ENCODE assay signal across 19 mouse cellular contexts in genomic region chr14:14959780-14960440, GRCm38 (mm10).
DNase-seq lines count a peak whose midpoint lies in the region; ATAC-seq and TF ChIP-seq lines count a peak whose summit lies in the region.
"Had no signal": no experiment of that assay in that cellular context is flagged by ENCODE, and none has a peak within 500 bp of the region (broad histone marks: within the 10 kb centered on the region; RNA-seq: fewer than 3 reads in every experiment).

No protein-coding gene starts in this region.

- TF ChIP-seq POLR2A in cortical plate, adult 2 months (IDR thresholded peaks at IDR 0.05; ENCODE audit: extremely low read depth, insufficient read depth, low read length), result no peak

- TF ChIP-seq CTCF in left cerebral cortex, adult 2 months (IDR thresholded peaks at IDR 0.05), result no peak
- no peak for TF ChIP-seq CTCF in cortical plate, adult 2 months (IDR thresholded peaks at IDR 0.05; ENCODE audit: extremely low read depth, insufficient read depth, low read length)
- no peak for TF ChIP-seq CTCF in forebrain, postnatal 0 days (IDR thresholded peaks at IDR 0.05; ENCODE audit: low read depth)

- H3K4me2 ChIP-seq in forebrain, postnatal 0 days (ENCODE audit: low read depth), result no peak overlapping the region
- no peak overlapping the region for H3K4me2 ChIP-seq in neural tube, embryonic 12.5 days (replicated peaks)

- H3K36me3 ChIP-seq in forebrain, postnatal 0 days (ENCODE audit: insufficient read depth), result no peaks in the 10 kb centered on the region
- no peaks in the 10 kb centered on the region for H3K36me3 ChIP-seq in neural tube, embryonic 12.5 days

- no peaks in the 10 kb centered on the region for H3K27me3 ChIP-seq in forebrain, postnatal 0 days (ENCODE audit: insufficient read depth, low read length)
- H3K27me3 ChIP-seq in neural tube, embryonic 12.5 days (replicated peaks), result no peaks in the 10 kb centered on the region

- peaks cover 7% of the 10 kb centered on the region for H3K4me1 ChIP-seq in cortical plate, adult 2 months (ENCODE audit: control insufficient read depth, insufficient read depth, low read length)
- H3K4me1 ChIP-seq in forebrain, postnatal 0 days (ENCODE audit: insufficient read depth), result peaks cover 7% of the 10 kb centered on the region; the same call in 1 of the 2 replicates
- no peaks in the 10 kb centered on the region for H3K4me1 ChIP-seq in neural tube, embryonic 12.5 days
- H3K4me1 ChIP-seq: megakaryocyte, embryonic 14.5 days had no signal

- 82% methylated on average over 2 of the region's 2 CpGs for WGBS in forebrain, postnatal 0 days
- WGBS in neural tube, embryonic 12.5 days, result 87% methylated on average over 2 of the region's 2 CpGs

- ATAC-seq in forebrain, postnatal 0 days, result peak; percentile 94
- peak; percentile 63 for ATAC-seq in neural tube, embryonic 12.5 days (ENCODE audit: low FRiP score, low read depth)
- no peak for ATAC-seq in megakaryocyte, adult 5-6 weeks (ENCODE audit: poor library complexity, severe bottlenecking)
- ATAC-seq: CD4-positive, CD25-positive, alpha-beta regulatory T cell, adult 4 months; lung, postnatal 0 days had no signal

- DNase-seq in left cerebral cortex, adult 2 months (ENCODE audit: extremely low spot score in 1 of 2, low spot score in 2 of 2), result no peak
- no peak for DNase-seq in left cerebral cortex, adult 9 months (ENCODE audit: low spot score in 2 of 2)
- peak; percentile 74 for DNase-seq in forebrain, postnatal 0 days
- DNase-seq in heart, adult 11 months, result no peak
- no peak for DNase-seq in adrenal gland, adult 18-20 months (ENCODE audit: low spot score in 2 of 2)
- DNase-seq: adrenal gland, adult 8-10 months; cerebellum, adult 9-10 months; heart, postnatal 10 days; layer of hippocampus, adult 9-11 months; retina, postnatal 1 day; thymus, postnatal 36 days had no signal

- H3K9me3 ChIP-seq in forebrain, postnatal 0 days (ENCODE audit: low read length), result no peaks in the 10 kb centered on the region
- no peaks in the 10 kb centered on the region for H3K9me3 ChIP-seq in neural tube, embryonic 12.5 days
- H3K9me3 ChIP-seq: megakaryocyte, embryonic 14.5 days had no signal

- intact Hi-C loops in left cerebral cortex, adult 2 months (cut with DNase I), result no loop called here

- H3K4me3 ChIP-seq in left cerebral cortex, adult 2 months, result no peak overlapping the region
- no peak overlapping the region for H3K4me3 ChIP-seq in cortical plate, adult 2 months (ENCODE audit: insufficient read depth, low read length)
- H3K4me3 ChIP-seq in forebrain, postnatal 0 days (ENCODE audit: low read depth, low read length), result no peak overlapping the region
- no peak overlapping the region for H3K4me3 ChIP-seq in neural tube, embryonic 12.5 days
- H3K4me3 ChIP-seq: megakaryocyte, embryonic 14.5 days had no signal

- no peak overlapping the region for H3K9ac ChIP-seq in forebrain, postnatal 0 days
- H3K9ac ChIP-seq in neural tube, embryonic 12.5 days, result no peak overlapping the region
- H3K9ac ChIP-seq: liver, embryonic 14.5 days had no signal

- peak overlapping the region; percentile 59 for H3K27ac ChIP-seq in left cerebral cortex, adult 2 months
- H3K27ac ChIP-seq in cortical plate, adult 2 months (ENCODE audit: insufficient read depth, low read length), result peak overlapping the region; percentile 72
- H3K27ac ChIP-seq in forebrain, postnatal 0 days (ENCODE audit: low read depth, low read length), result peak overlapping the region; percentile 83
- no peak overlapping the region for H3K27ac ChIP-seq in neural tube, embryonic 12.5 days
- H3K27ac ChIP-seq: kidney, postnatal 0 days; liver, embryonic 14.5 days had no signal
